Mouse (Mus musculus): Measurements from ENCODE around the gene Ppfibp1.

GRCm38 (mm10) chr6:147062034-147062433 is 173.7 kb downstream of the Ppfibp1 start:
- no peak for TF ChIP-seq CTCF (IDR thresholded peaks at IDR 0.05)
- TF ChIP-seq EP300 (IDR thresholded peaks at IDR 0.05), result no peak
